Mouse (Mus musculus) hindbrain, embryonic 16.5 days (tissue): ENCODE results near the gene C1qc. TPM values are rescaled to one million over a fixed set of nuclear protein-coding genes. Genes with fewer than 3 reads are reported as not detected.

Experiments
- ATAC-seq: fragments of 200-750 bp; cut with Nextera tagmentation; 2 replicates; pipeline ENCODE4 v1.8.0; 2017; ENCODE audit warnings: moderate TSS enrichment, moderate library complexity
- H3K27ac ChIP-seq: fragments of 300-500 bp; sonication (generic); 2 replicates; pipeline ENCODE4 v1.5.1; 2014; ENCODE audit warnings: low read depth, mild to moderate bottlenecking, control low read depth, low read length, moderate library complexity
- H3K27me3 ChIP-seq: fragments of 300-500 bp; sonication (generic); replicated peaks from 2 replicates; pipeline ENCODE4 v1.6.1; 2014; ENCODE audit warnings: low read length; ENCODE audit not compliant: control insufficient read depth, insufficient read depth
- H3K36me3 ChIP-seq: fragments of 300-500 bp; sonication (generic); 2 replicates; pipeline ENCODE4 v1.6.1; 2014; ENCODE audit warnings: mild to moderate bottlenecking, low read length, moderate library complexity, mixed read lengths; ENCODE audit not compliant: control insufficient read depth, insufficient read depth
- H3K4me1 ChIP-seq: fragments of 300-500 bp; sonication (generic); 2 replicates; pipeline ENCODE4 v1.6.1; 2014; ENCODE audit warnings: low read depth, low read length; ENCODE audit not compliant: control insufficient read depth, insufficient read depth
- H3K4me2 ChIP-seq: fragments of 300-500 bp; sonication (generic); 2 replicates; pipeline ENCODE4 v1.6.1; 2014; ENCODE audit warnings: mild to moderate bottlenecking, low read length, control low read depth, moderate library complexity
- H3K4me3 ChIP-seq: fragments of 300-500 bp; sonication (generic); 2 replicates; pipeline ENCODE4 v1.5.1; 2014; ENCODE audit warnings: mild to moderate bottlenecking, low read length, control low read depth, moderate library complexity
- H3K9ac ChIP-seq: fragments of 300-500 bp; sonication (generic); 2 replicates; pipeline ENCODE4 v1.6.1; 2014; ENCODE audit warnings: low read depth, mild to moderate bottlenecking, control low read depth, low read length, moderate library complexity
- H3K9me3 ChIP-seq: fragments of 300-500 bp; sonication (generic); 2 replicates; pipeline ENCODE4 v1.6.1; 2014; ENCODE audit warnings: mild to moderate bottlenecking, low read length, moderate library complexity; ENCODE audit not compliant: control insufficient read depth
- WGBS: fragments of 180-500 bp; shearing (Covaris S2); extraction: QIAGEN DNeasy Blood & Tissue Kit; methylation state at CpG from one replicate; pipeline ENCODE4 v1.1.7; 2014; 5-methylcytosine and 5-hydroxymethylcytosine counted together
- polyA plus RNA-seq: library from polyadenylated mRNA; unstranded; fragments of >200 nt; fragmentation: Nextera tagmentation; extraction: Ambion mirVana; gene quantifications from 2 replicates; pipeline ENCODE4 v1.2.1, GENCODE M21; 2015

Gene C1qc
- polyA plus RNA-seq, 1 experiment from 2014 or later: 28.8 TPM

DNA sequence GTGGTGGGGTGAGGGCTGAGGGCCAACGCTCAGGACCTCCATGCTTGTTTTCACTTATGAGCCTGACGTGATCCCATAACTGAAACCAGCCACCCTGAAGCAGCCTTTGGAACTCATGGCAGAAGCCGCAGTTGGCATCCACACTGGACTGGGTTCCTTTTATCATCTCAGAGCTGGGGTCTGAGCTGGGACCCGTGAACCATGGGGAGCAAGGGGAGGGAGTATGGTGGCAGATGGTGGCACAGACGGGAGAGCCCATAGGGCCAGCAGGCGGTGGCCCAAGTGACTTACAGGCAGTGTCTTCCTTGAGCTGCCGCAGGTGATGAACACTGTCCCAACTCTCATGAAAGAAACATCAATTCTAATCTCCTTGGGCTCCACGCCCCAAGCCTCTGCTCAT is 26.0 kb upstream of the C1qc start:
- Histone ChIP-seq H3K4me1 (peaks cover 13% of the 10 kb centered on the region), H3K4me2 (no peak overlapping the region), H3K27me3 (no peaks in the 10 kb centered on the region; the same call in 1 of the 2 replicates), H3K27ac (no peak overlapping the region), H3K36me3 (no peaks in the 10 kb centered on the region), H3K9ac (no peak overlapping the region), H3K9me3 (no peaks in the 10 kb centered on the region), H3K4me3 (no peak overlapping the region)
- 83% methylated on average over 8 of the region's 8 CpGs for WGBS
- ATAC-seq: no peak

DNA sequence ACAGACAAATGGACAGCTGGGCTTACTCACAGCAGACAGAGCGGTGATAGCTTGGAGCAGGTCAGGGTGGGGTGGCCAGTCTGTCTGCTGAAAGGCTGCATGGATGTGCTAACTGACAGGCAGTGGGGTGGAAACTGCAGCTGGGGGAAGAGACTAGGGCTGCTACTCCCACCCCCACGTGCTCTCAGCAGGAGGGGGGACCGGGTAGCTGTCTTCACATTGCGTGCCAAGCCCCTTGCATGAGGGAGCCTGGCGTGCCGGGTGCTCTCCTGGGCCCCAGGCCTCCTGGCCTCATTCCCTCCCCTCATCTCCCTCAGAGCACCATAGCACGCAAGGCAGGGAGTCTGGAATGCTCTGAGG is 24.3 kb upstream of the C1qc start:
- no peak overlapping the region for H3K9ac ChIP-seq
- H3K9me3 ChIP-seq: no peaks in the 10 kb centered on the region
- no peak overlapping the region for H3K4me2 ChIP-seq
- H3K4me1 ChIP-seq: peaks cover 13% of the 10 kb centered on the region
- H3K27me3 ChIP-seq: no peaks in the 10 kb centered on the region
- no peaks in the 10 kb centered on the region for H3K36me3 ChIP-seq
- 24% methylated on average over 7 of the region's 7 CpGs for WGBS
- H3K4me3 ChIP-seq: no peak overlapping the region
- peak overlapping the region; percentile 31; the same call in 1 of the 2 replicates for H3K27ac ChIP-seq
- peak; percentile 10; the same call in 1 of the 2 replicates for ATAC-seq

DNA sequence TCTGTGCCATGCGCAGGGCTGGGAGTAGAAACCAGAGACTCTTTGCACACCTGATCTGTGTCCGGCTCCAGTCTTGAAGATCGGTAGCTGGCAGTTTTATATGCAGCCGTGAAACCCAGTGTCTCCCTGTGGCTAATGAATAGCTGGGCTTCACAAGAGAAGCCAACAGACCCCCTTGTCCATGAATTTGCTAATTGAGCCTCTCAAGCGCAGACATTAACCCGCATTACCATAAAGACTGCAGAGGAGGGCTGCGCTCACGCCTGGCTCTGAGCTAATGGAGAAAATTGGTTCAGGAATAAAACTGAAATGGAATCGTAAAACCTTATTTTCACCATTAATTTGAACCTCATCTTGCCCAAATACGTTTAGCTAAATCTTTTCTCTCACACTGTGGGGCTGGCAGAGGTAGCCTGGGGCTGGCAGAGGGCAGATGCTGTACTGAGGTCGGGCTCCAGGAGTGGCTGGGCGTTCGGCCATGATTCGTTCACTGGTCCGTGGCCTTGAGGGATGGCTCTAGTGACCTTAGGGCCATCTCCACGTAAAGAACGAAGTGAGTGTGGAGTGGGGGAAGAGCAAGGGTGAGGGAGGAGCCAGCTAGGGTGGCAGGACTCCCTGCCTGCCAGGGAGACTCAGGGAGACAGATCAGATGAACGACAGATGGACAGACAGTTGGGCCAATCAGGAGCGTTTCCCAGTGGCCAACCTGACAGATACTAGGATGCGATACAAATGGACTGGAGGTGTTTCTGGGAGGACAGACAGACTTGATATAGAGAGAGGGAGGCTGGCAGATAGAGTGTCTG is 23.7 kb upstream of the C1qc start:
- H3K4me3 ChIP-seq: no peak overlapping the region
- H3K9ac ChIP-seq: no peak overlapping the region
- WGBS: 42% methylated on average over 20 of the region's 20 CpGs
- peaks cover 16% of the 10 kb centered on the region for H3K4me1 ChIP-seq
- no peaks in the 10 kb centered on the region for H3K27me3 ChIP-seq
- H3K36me3 ChIP-seq: no peaks in the 10 kb centered on the region
- peak overlapping the region; percentile 51 for H3K27ac ChIP-seq
- H3K4me2 ChIP-seq: no peak overlapping the region
- no peaks in the 10 kb centered on the region for H3K9me3 ChIP-seq
- peak; percentile 44 for ATAC-seq

DNA sequence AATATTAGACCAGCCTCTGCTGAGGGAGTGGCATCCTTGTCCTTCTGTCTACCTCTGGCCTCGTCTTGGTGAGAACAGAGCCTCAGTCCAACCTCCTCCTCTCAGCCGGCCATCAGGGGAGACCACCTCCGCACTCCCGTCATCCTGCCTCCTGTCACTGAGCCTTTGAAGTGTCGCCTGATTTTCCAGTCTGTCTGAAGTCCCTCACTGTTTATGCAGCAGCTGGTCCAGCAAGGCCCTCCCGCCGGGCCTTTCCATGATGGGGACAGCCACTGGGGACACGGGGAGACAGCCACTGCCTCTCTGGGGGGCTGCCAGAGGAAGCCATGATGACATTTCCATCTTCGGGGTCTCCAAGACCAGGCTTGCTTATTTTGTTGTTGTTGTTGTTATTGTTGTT is 20.0 kb upstream of the C1qc start:
- 9% methylated on average over 9 of the region's 9 CpGs for WGBS
- no peak overlapping the region for H3K4me2 ChIP-seq
- no peaks in the 10 kb centered on the region for H3K36me3 ChIP-seq
- no peak overlapping the region for H3K9ac ChIP-seq
- H3K4me3 ChIP-seq: no peak overlapping the region
- H3K27me3 ChIP-seq: no peaks in the 10 kb centered on the region; the same call in 1 of the 2 replicates
- H3K9me3 ChIP-seq: no peaks in the 10 kb centered on the region
- H3K27ac ChIP-seq: no peak overlapping the region
- H3K4me1 ChIP-seq: peaks cover 24% of the 10 kb centered on the region
- ATAC-seq: no peak

DNA sequence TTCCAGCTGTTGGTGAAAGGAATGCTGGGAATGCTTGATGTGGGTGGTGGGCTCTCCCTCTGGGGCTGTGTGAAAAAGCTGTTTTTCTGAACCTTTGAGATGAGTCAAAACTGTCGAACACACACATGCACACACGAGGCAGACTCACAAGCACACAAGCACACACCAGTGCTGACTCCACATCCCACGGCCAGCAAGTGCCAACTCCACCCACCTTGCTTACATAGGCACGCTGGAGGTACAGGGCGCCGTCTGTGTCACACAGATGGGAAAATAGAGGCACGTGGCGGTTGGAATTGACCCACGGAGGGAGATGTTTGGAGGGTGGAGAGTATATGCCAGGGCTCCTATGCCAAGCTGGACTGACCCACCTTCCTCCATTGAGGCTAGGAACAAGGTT is 18.9 kb upstream of the C1qc start:
- Histone ChIP-seq H3K27ac (no peak overlapping the region), H3K9ac (no peak overlapping the region), H3K4me1 (peaks cover 18% of the 10 kb centered on the region), H3K9me3 (no peaks in the 10 kb centered on the region), H3K4me2 (no peak overlapping the region), H3K4me3 (no peak overlapping the region), H3K36me3 (no peaks in the 10 kb centered on the region), H3K27me3 (no peaks in the 10 kb centered on the region; the same call in 1 of the 2 replicates)
- WGBS: 38% methylated on average over 9 of the region's 9 CpGs
- no peak for ATAC-seq

DNA sequence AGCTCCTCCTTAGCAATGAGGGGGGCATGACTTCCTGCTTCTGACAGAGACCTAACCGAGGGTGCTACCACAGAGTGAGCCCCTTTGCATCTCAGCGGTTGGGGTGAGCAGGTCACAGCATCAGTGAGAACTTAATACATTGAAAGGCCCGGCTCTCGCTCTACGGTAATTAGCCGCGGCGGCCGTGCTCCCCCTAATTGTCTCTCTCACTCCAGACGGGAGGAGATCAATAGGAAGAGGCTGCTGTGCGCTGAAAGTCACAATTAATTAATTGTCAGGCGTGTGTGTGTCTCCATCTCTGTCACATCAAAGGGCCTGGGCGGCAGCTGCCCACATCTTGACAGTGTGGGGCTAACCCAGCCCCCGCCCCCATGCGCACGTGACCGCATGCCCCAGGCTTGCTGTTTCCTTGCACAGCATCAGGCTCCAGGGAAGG is 18.4 kb upstream of the C1qc start:
- H3K27ac ChIP-seq: no peak overlapping the region
- H3K4me1 ChIP-seq: peaks cover 13% of the 10 kb centered on the region
- ATAC-seq: 0 out of 2 replicates have a peak, but pooled peaks have one; percentile 40
- H3K36me3 ChIP-seq: no peaks in the 10 kb centered on the region
- H3K4me2 ChIP-seq: peak overlapping the region; percentile 40
- 2% methylated on average over 17 of the region's 17 CpGs for WGBS
- no peaks in the 10 kb centered on the region; the same call in 1 of the 2 replicates for H3K27me3 ChIP-seq
- H3K9me3 ChIP-seq: no peaks in the 10 kb centered on the region
- no peak overlapping the region for H3K4me3 ChIP-seq
- H3K9ac ChIP-seq: no peak overlapping the region

DNA sequence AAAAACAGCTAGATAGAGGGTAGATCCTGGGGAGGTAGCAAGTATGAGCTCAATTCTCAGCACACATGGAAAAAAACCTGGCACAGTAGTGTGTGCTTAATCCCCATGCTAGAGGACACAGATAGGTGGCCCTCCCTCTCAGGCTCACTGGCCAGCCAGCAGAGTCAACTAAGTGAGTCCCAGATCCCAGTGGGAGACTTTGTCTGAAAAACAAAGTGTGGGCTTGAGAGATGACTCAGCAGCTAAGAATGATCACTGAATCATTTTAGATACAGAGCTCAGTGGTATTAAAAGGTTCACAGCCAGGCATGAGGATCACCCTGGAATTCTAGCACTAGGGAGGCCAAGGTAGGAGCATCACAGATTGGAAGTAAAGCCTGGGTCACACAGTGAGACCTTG is 14.9 kb upstream of the C1qc start:
- Histone ChIP-seq H3K4me2 (no peak overlapping the region), H3K4me3 (no peak overlapping the region), H3K36me3 (no peaks in the 10 kb centered on the region), H3K27me3 (peaks cover 6% of the 10 kb centered on the region; the same call in 1 of the 2 replicates), H3K4me1 (peaks cover 18% of the 10 kb centered on the region), H3K9me3 (no peaks in the 10 kb centered on the region), H3K27ac (no peak overlapping the region), H3K9ac (no peak overlapping the region)
- no peak for ATAC-seq

DNA sequence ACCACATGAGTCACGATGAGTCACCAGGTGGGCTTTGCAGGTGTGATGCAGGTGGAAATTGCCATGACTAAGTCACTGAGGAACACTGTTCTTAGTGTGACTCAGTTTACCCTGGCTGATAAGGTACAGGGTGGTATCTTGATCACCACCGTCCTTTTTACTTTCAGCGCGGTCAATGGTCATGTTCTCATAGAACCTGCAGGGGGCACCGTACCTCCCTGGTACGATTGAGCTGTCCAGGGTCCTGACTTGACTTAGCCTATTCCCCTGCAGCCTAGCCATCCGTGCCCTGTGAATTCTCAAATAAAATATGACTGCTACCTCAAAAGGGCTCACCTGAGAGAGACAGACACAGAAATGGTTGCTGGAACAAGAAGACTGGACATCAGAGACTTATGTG is 14.2 kb upstream of the C1qc start:
- no peak for ATAC-seq
- peaks cover 18% of the 10 kb centered on the region for H3K4me1 ChIP-seq
- 7% methylated on average over 7 of the region's 7 CpGs for WGBS
- H3K36me3 ChIP-seq: no peaks in the 10 kb centered on the region
- no peak overlapping the region for H3K27ac ChIP-seq
- H3K9ac ChIP-seq: no peak overlapping the region
- no peak overlapping the region for H3K4me3 ChIP-seq
- no peaks in the 10 kb centered on the region for H3K9me3 ChIP-seq
- H3K27me3 ChIP-seq: peaks cover 6% of the 10 kb centered on the region; the same call in 1 of the 2 replicates
- H3K4me2 ChIP-seq: no peak overlapping the region

DNA sequence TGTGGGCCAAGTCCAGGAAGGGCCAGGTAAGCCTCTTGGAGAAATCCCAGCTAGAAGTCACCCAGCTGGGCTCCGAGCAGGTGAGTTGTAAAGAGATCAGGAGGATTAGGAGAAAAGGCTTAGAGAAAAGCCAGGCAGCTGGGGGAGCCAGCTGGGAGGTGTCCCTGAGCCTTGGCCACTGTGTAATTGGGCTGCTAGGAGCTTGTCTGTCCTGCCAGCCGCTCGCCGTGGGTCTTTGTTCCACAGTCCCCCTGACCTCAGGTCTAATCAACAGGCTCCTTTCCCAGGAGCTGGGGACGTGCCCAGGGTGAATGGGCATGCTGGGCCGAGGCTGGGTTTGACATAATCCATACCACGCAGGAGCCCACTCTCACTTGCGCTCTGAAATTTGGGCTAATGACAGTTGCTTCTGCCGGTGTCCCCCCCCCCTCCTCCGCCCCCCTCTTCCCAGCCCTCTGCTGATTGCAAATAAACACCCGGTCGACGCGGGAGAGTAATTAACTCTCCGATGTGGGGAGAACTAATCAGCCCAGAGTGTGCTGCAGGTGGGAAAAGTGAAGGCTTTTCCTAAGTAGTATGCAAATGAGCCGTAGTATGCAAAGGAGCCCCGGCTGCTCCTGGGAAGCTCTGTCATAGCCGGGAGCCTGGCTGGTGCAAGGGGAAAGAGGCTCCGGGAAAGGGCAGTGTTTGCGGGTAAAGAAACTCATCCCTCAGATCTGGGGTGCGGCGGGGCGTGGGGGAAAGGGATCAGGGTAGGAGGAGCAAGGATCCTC is 12.1 kb upstream of the C1qc start:
- 2% methylated on average over 23 of the region's 23 CpGs for WGBS
- Histone ChIP-seq H3K27ac (peak overlapping the region; percentile 0; the same call in 1 of the 2 replicates), H3K9ac (no peak overlapping the region), H3K4me3 (0 out of 2 replicates have a peak overlapping the region, but pooled peaks have one; percentile 4), H3K36me3 (no peaks in the 10 kb centered on the region), H3K27me3 (peaks cover 6% of the 10 kb centered on the region; the same call in 1 of the 2 replicates), H3K9me3 (no peaks in the 10 kb centered on the region), H3K4me1 (peaks cover 7% of the 10 kb centered on the region), H3K4me2 (peak overlapping the region; percentile 44)
- ATAC-seq: peak; percentile 78
